20 mouse cellular contexts compared by ENCODE assay signal in genomic region chr11:94973313-94973712, GRCm38 (mm10). TPM values are rescaled to one million over a fixed set of nuclear protein-coding genes. Genes with fewer than 3 reads are reported as not detected.
DNase-seq lines count a peak whose midpoint lies in the region; ATAC-seq and TF ChIP-seq lines count a peak whose summit lies in the region.
"Had no signal": no experiment of that assay in that cellular context is flagged by ENCODE, and none has a peak within 500 bp of the region (broad histone marks: within the 10 kb centered on the region; RNA-seq: fewer than 3 reads in every experiment).

No protein-coding gene starts in this region.

- ATAC-seq in embryonic facial prominence, embryonic 13.5 days (ENCODE audit: insufficient number of reproducible peaks, insufficient read depth, low FRiP score, low TSS enrichment, low read depth): no peak
- no peak for ATAC-seq in megakaryocyte, adult 5-6 weeks (ENCODE audit: poor library complexity, severe bottlenecking)

- peak in 1 of 2 experiments; percentile 57 for DNase-seq in heart, adult 2 months
- DNase-seq in heart, postnatal 36 days: no peak
- DNase-seq in gastrocnemius, postnatal 14 days: peak; percentile 78
- DNase-seq in heart, postnatal 4 days: peak; percentile 55
- no peak for DNase-seq in lung, postnatal 25 days (ENCODE audit: low spot score)
- no peak for DNase-seq in adrenal gland, postnatal 10 days
- DNase-seq: adrenal gland, postnatal 36 days; kidney, adult 2 months; kidney, postnatal 4 days; right cerebral cortex, postnatal 4 days had no signal

- no peak for TF ChIP-seq CTCF in heart, adult 2 months (IDR thresholded peaks at IDR 0.05)

- no peaks in the 10 kb centered on the region for H3K9me3 ChIP-seq in embryonic facial prominence, embryonic 13.5 days
- H3K9me3 ChIP-seq: lung, embryonic 15.5 days had no signal

- intact Hi-C loops in heart, adult 2 months (cut with DNase I): no loop called here
- intact Hi-C loops in heart, postnatal 36 days (cut with DNase I): no loop called here
- intact Hi-C loops in gastrocnemius, postnatal 14 days (cut with DNase I; ENCODE audit: low total_unique reads): loop anchor here (5.0 kb wide), 1 partner anchor 36 kb away; the partner anchor contains the start of gene Col1a1

- H3K9ac ChIP-seq in heart, adult 2 months (ENCODE audit: low read depth, low read length): peak overlapping the region; percentile 68
- H3K9ac ChIP-seq in embryonic facial prominence, embryonic 13.5 days: peak overlapping the region; percentile 32; the same call in 1 of the 2 replicates
- H3K9ac ChIP-seq: lung, embryonic 15.5 days had no signal

- no peaks in the 10 kb centered on the region for H3K27me3 ChIP-seq in heart, adult 2 months (ENCODE audit: control insufficient read depth, insufficient read depth, low read length)
- 0 out of 2 replicates have a peak, but pooled peaks cover 4% of the 10 kb centered on the region for H3K27me3 ChIP-seq in embryonic facial prominence, embryonic 13.5 days
- H3K27me3 ChIP-seq: lung, embryonic 15.5 days had no signal

- peaks cover 1% of the 10 kb centered on the region for H3K4me1 ChIP-seq in heart, adult 2 months (ENCODE audit: control insufficient read depth, insufficient read depth, low read length)
- H3K4me1 ChIP-seq in embryonic facial prominence, embryonic 13.5 days: peaks cover 5% of the 10 kb centered on the region; the same call in 1 of the 2 replicates

- TF ChIP-seq EP300 in heart, adult 2 months (IDR thresholded peaks at IDR 0.05; ENCODE audit: insufficient read depth, low read depth, low read length): 0 out of 2 replicates have a peak, but pooled peaks have one; percentile 44

- peak overlapping the region; percentile 95 for H3K27ac ChIP-seq in heart, adult 2 months
- H3K27ac ChIP-seq in embryonic facial prominence, embryonic 13.5 days: no peak overlapping the region
- H3K27ac ChIP-seq: left cerebral cortex, adult 2 months; lung, embryonic 15.5 days had no signal

- H3K4me2 ChIP-seq in embryonic facial prominence, embryonic 13.5 days: no peak overlapping the region
- H3K4me2 ChIP-seq: liver, embryonic 11.5 days; lung, embryonic 15.5 days had no signal

- peak overlapping the region; percentile 41 for H3K4me3 ChIP-seq in heart, adult 2 months
- H3K4me3 ChIP-seq in embryonic facial prominence, embryonic 13.5 days: no peak overlapping the region
- H3K4me3 ChIP-seq: left cerebral cortex, adult 2 months; lung, embryonic 15.5 days had no signal

- H3K79me2 ChIP-seq in heart, adult 2 months (replicated peaks; ENCODE audit: control insufficient read depth, insufficient read depth, low read length): no peaks in the 10 kb centered on the region

- H3K36me3 ChIP-seq in heart, adult 2 months (ENCODE audit: control insufficient read depth, insufficient read depth, low read length): no peaks in the 10 kb centered on the region
- H3K36me3 ChIP-seq in embryonic facial prominence, embryonic 13.5 days: no peaks in the 10 kb centered on the region
- H3K36me3 ChIP-seq: lung, embryonic 15.5 days had no signal

- TF ChIP-seq POLR2A in heart, adult 2 months (IDR thresholded peaks at IDR 0.05; ENCODE audit: insufficient read depth, low read depth, low read length): peak; percentile 68

- WGBS in heart, adult 2 months: 49% methylated on average over 4 of the region's 4 CpGs
- 40% methylated on average over 4 of the region's 4 CpGs for WGBS in embryonic facial prominence, embryonic 13.5 days

RNA-seq across cellular contexts. Expression of gene Sgca, which starts 2.8 kb away (rescaled TPM):
- 100 to 1,000 TPM; 149 to 200 TPM for total RNA-seq in heart, adult 2 months (2021)
- 1,109 and 1,504 TPM in 2 replicates for polyA plus RNA-seq in heart, adult 2 months (2012; rRNA removed)
- 100 to 1,000 TPM; 185 to 189 TPM for total RNA-seq in heart, postnatal 36 days (2021)
- polyA plus RNA-seq in embryonic facial prominence, embryonic 13.5 days (2015; fragmentation: Nextera tagmentation; extraction: Ambion mirVana): 1.1 and 1.5 TPM in 2 replicates
- total RNA-seq in gastrocnemius, postnatal 14 days (2021): 100 to 1,000 TPM; 201 to 224 TPM
- 10 to 100 TPM; 67.0 to 89.1 TPM for total RNA-seq in heart, postnatal 4 days (2021)
- total RNA-seq in megakaryocyte, adult 5-6 weeks (2015): not detected in 2 replicates
- not detected in 2 replicates for total RNA-seq in megakaryocyte, adult 5-6 weeks (2017)
- 10 to 100 TPM in 1 of 2 experiments, 1 to 10 TPM in 1; 4.5 to 16.8 TPM for total RNA-seq in adrenal gland, postnatal 10 days (2021)
- total RNA-seq: adrenal gland, postnatal 36 days; hematopoietic stem cell, adult 5-6 weeks; MEL had no signal

RNA-seq across cellular contexts. Expression of gene Hils1, which starts 5.9 kb away (rescaled TPM):
- total RNA-seq in heart, adult 2 months (2021): not detected
- 0.25 TPM in 1 of 2 replicates, not detected in the other for polyA plus RNA-seq in heart, adult 2 months (2012; rRNA removed)
- not detected for total RNA-seq in heart, postnatal 36 days (2021)
- not detected in 2 replicates for polyA plus RNA-seq in embryonic facial prominence, embryonic 13.5 days (2015; fragmentation: Nextera tagmentation; extraction: Ambion mirVana)
- total RNA-seq in gastrocnemius, postnatal 14 days (2021): not detected
- total RNA-seq in heart, postnatal 4 days (2021): not detected
- not detected in 2 replicates for total RNA-seq in megakaryocyte, adult 5-6 weeks (2015)
- total RNA-seq in megakaryocyte, adult 5-6 weeks (2017): not detected in 2 replicates
- not detected for total RNA-seq in adrenal gland, postnatal 10 days (2021)
- total RNA-seq: adrenal gland, postnatal 36 days; hematopoietic stem cell, adult 5-6 weeks; left cerebral cortex, adult 2 months; MEL had no signal
- polyA plus RNA-seq: cortical plate, adult 2 months; frontal cortex, adult 2 months; kidney, adult 2 months; liver, embryonic 11.5 days; lung, embryonic 15.5 days; stomach, embryonic 14.5 days had no signal

RNA-seq across cellular contexts. Expression of gene Ppp1r9b, which starts 17.5 kb away (rescaled TPM):
- 10 to 100 TPM; 49.3 to 52.0 TPM for total RNA-seq in heart, adult 2 months (2021)
- polyA plus RNA-seq in heart, adult 2 months (2012; rRNA removed): 22.3 and 23.8 TPM in 2 replicates
- 10 to 100 TPM; 46.3 to 50.8 TPM for total RNA-seq in heart, postnatal 36 days (2021)
- polyA plus RNA-seq in embryonic facial prominence, embryonic 13.5 days (2015; fragmentation: Nextera tagmentation; extraction: Ambion mirVana): 13.2 and 13.5 TPM in 2 replicates
- total RNA-seq in gastrocnemius, postnatal 14 days (2021): 10 to 100 TPM; 38.7 to 38.8 TPM
- total RNA-seq in heart, postnatal 4 days (2021): 10 to 100 TPM; 45.3 to 46.3 TPM
- total RNA-seq in megakaryocyte, adult 5-6 weeks (2015): 73.7 and 76.7 TPM in 2 replicates
- total RNA-seq in megakaryocyte, adult 5-6 weeks (2017): 155 and 158 TPM in 2 replicates
- 10 to 100 TPM; 83.3 to 96.2 TPM for total RNA-seq in adrenal gland, postnatal 10 days (2021)

RNA-seq across cellular contexts. Expression of gene Samd14, which starts 36.4 kb away (rescaled TPM):
- total RNA-seq in heart, adult 2 months (2021): 1 to 10 TPM; 1.2 to 1.7 TPM
- 0.82 and 1.9 TPM in 2 replicates for polyA plus RNA-seq in heart, adult 2 months (2012; rRNA removed)
- 1 to 10 TPM; 1.2 to 1.3 TPM for total RNA-seq in heart, postnatal 36 days (2021)
- polyA plus RNA-seq in embryonic facial prominence, embryonic 13.5 days (2015; fragmentation: Nextera tagmentation; extraction: Ambion mirVana): 36.2 and 36.8 TPM in 2 replicates
- total RNA-seq in gastrocnemius, postnatal 14 days (2021): 1 to 10 TPM; 1.7 to 2.2 TPM
- 1 to 10 TPM; 9.1 to 9.5 TPM for total RNA-seq in heart, postnatal 4 days (2021)
- 0.74 and 1.0 TPM in 2 replicates for total RNA-seq in megakaryocyte, adult 5-6 weeks (2015)
- 0.18 and 0.69 TPM in 2 replicates for total RNA-seq in megakaryocyte, adult 5-6 weeks (2017)
- total RNA-seq in adrenal gland, postnatal 10 days (2021): 10 to 100 TPM in 1 of 2 experiments, 1 to 10 TPM in 1; 7.3 to 11.0 TPM

RNA-seq across cellular contexts. Expression of gene Col1a1, which starts 37.3 kb away (rescaled TPM):
- total RNA-seq in heart, adult 2 months (2021): 10 to 100 TPM; 51.1 to 82.4 TPM
- polyA plus RNA-seq in heart, adult 2 months (2012; rRNA removed): 48.7 and 67.7 TPM in 2 replicates
- total RNA-seq in heart, postnatal 36 days (2021): 100 to 1,000 TPM; 144 to 156 TPM
- polyA plus RNA-seq in embryonic facial prominence, embryonic 13.5 days (2015; fragmentation: Nextera tagmentation; extraction: Ambion mirVana): 1,060 and 1,259 TPM in 2 replicates
- total RNA-seq in gastrocnemius, postnatal 14 days (2021): 1,000 to 10,000 TPM; 3,539 to 4,018 TPM
- 100 to 1,000 TPM; 861 to 965 TPM for total RNA-seq in heart, postnatal 4 days (2021)
- 0.36 and 0.42 TPM in 2 replicates for total RNA-seq in megakaryocyte, adult 5-6 weeks (2015)
- 0.49 and 4.8 TPM in 2 replicates for total RNA-seq in megakaryocyte, adult 5-6 weeks (2017)
- 1,000 to 10,000 TPM in 1 of 2 experiments, 100 to 1,000 TPM in 1; 763 to 1,573 TPM for total RNA-seq in adrenal gland, postnatal 10 days (2021)
- total RNA-seq: hematopoietic stem cell, adult 5-6 weeks had no signal

Comparison
In these comparisons a context has a peak if more than half of its experiments do, and no peak if none do; other contexts are left out.
1. DNase-seq: peak in gastrocnemius, postnatal 14 days (single experiment) and heart, postnatal 4 days (single experiment); none in heart, postnatal 36 days (0 of 2), lung, postnatal 25 days (single experiment) and adrenal gland, postnatal 10 days (single experiment).
2. RNA of gene Sgca, which starts 2.8 kb away (total RNA-seq): 201 to 224 TPM in gastrocnemius, postnatal 14 days, 149 to 200 TPM in heart, adult 2 months, 185 to 189 TPM in heart, postnatal 36 days, 67.0 to 89.1 TPM in heart, postnatal 4 days and 4.5 to 16.8 TPM in adrenal gland, postnatal 10 days; not detected in megakaryocyte, adult 5-6 weeks; every median in the first group is over 4 times any median in the second.